Mouse (Mus musculus) frontal cortex, postnatal 25 days (tissue): ENCODE results near the gene Gm7982.
"Not testable (repeated sequence)": the region's sequence is repeated elsewhere in the genome, so short reads cannot be mapped to it uniquely, and the experiment has no call there.

Experiments
- DNase-seq, 2 experiments: peaks; one replicate each; pipeline ENCODE4 v3.0.0; 2022; ENCODE audit warnings: low spot score in 2 of 2

Gm7982 gene

DNA sequence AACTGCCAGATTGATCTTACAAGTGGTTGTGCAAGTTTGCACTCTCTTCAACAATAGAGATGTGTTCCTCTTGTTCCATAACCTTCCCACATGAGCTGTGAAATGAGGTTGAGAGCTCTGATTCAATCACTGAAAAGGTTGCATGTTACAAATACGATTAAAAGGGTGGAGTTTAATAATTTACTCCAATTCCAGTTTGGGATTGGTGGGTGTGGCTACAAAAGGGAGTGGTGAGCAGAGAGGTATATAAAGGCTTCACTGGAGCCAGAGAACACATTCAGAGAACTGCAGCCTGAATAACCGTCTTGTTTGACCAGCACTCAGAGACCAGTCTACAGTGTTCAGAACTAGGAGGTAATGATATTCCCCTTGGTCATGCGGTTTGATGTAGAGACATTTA lies at the start of gene Gm7982:
Gene Gm7982, plus strand, starts transcription at position 301 of the 400 bp plus-strand sequence.
- DNase-seq = not testable (repeated sequence)

DNA sequence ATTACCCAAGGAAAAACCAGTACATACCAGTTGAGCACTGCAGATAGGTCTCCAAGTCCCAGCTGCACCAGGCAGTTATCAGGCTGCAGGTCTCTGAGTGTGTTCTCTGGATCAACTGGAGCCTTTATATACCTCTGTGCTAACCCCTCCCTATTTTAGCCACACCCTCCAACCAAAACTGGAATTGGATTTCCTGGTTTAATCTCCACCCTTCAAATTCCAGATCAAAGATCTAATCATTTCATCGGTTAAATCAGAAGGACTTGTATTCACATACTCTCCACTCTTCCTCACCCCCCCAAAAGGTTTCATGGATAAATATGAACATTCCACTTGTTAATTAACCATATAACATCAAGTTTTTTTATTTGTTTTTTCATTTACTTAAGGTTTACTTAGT lies 5.7 kb upstream of the Gm7982 start, which contains the start of gene Gm7978:
Gene Gm7978, minus strand, starts transcription at position 101 of the 400 bp plus-strand sequence.
- not testable (repeated sequence) for DNase-seq

DNA sequence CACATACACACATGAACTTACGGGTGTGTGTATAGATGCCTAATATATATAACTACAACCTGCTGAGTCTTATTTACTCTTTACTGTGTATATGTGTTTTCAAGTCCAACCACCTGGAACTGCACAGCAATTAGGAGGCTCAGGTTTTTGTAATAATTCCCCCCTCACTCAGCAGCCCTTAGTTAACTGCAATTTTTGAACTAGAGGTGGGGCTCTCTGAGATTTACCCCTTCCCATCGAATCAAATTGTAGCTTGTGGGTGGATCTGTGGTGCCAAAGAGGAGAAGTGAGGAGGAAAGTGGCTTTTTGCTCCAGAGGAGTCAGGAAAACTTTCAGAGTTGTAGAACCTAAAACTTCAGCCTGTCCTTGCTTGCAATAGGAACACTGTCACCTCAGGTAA lies 33.9 kb downstream of the Gm7982 start, which contains the start of gene E330014E10Rik:
Gene E330014E10Rik, plus strand, starts transcription at position 301 of the 400 bp plus-strand sequence.
- not testable (repeated sequence) for DNase-seq
